Mouse (Mus musculus) intestine, embryonic 16.5 days (tissue): Measurements from ENCODE around the gene Fkbp10. TPM values are rescaled to one million over a fixed set of nuclear protein-coding genes. Genes with fewer than 3 reads are reported as not detected.

Source experiments
- ATAC-seq: fragments of 200-750 bp; cut with Nextera tagmentation; 2 replicates; pipeline ENCODE4 v1.8.0; 2017; ENCODE audit warnings: moderate TSS enrichment, moderate library complexity
- H3K27ac ChIP-seq: fragments of 300-500 bp; sonication (generic); 2 replicates; pipeline ENCODE4 v1.5.1; 2014; ENCODE audit warnings: mild to moderate bottlenecking, low read length
- H3K27me3 ChIP-seq: fragments of 300-500 bp; sonication (generic); replicated peaks from 2 replicates; pipeline ENCODE4 v1.6.1; 2014; ENCODE audit warnings: low read length, control low read depth, mixed read lengths; ENCODE audit not compliant: control insufficient read depth, insufficient read depth
- H3K36me3 ChIP-seq: fragments of 300-500 bp; sonication (generic); 2 replicates; pipeline ENCODE4 v1.6.1; 2014; ENCODE audit warnings: low read length, control low read depth; ENCODE audit not compliant: control insufficient read depth, insufficient read depth
- H3K4me1 ChIP-seq: fragments of 300-500 bp; sonication (generic); 2 replicates; pipeline ENCODE4 v1.6.1; 2014; ENCODE audit warnings: low read length, control low read depth, mixed read lengths; ENCODE audit not compliant: control insufficient read depth, insufficient read depth
- H3K4me2 ChIP-seq: fragments of 300-500 bp; sonication (generic); 2 replicates; pipeline ENCODE4 v1.6.1; 2014; ENCODE audit warnings: low read depth, low read length, control low read depth
- H3K4me3 ChIP-seq: fragments of 300-500 bp; sonication (generic); 2 replicates; pipeline ENCODE4 v1.5.1; 2014; ENCODE audit warnings: mild to moderate bottlenecking, low read length
- H3K9ac ChIP-seq: fragments of 300-500 bp; sonication (generic); 2 replicates; pipeline ENCODE4 v1.6.1; 2014; ENCODE audit warnings: low read depth, low read length
- H3K9me3 ChIP-seq: fragments of 300-500 bp; sonication (generic); 2 replicates; pipeline ENCODE4 v1.6.1; 2016; ENCODE audit warnings: low read length, control low read depth; ENCODE audit not compliant: control insufficient read depth
- WGBS: fragments of 180-500 bp; shearing (Covaris S2); extraction: QIAGEN DNeasy Blood & Tissue Kit; methylation state at CpG from one replicate; pipeline ENCODE4 v1.1.7; 2014; 5-methylcytosine and 5-hydroxymethylcytosine counted together
- polyA plus RNA-seq: library from polyadenylated mRNA; unstranded; fragments of >200 nt; fragmentation: Nextera tagmentation; extraction: Ambion mirVana; gene quantifications from 2 replicates; pipeline ENCODE4 v1.2.1, GENCODE M21; 2015

Fkbp10 gene
- polyA plus RNA-seq, 1 experiment from 2014 or later = 78.1 TPM

- no peaks in the 10 kb centered on the region for H3K9me3 ChIP-seq
- H3K4me3 ChIP-seq = peak within 1 kb of the TSS; percentile 75
- 82% methylated on average over 8 of the region's 8 CpGs for WGBS
- no peak within 1 kb of the TSS for H3K27ac ChIP-seq
- H3K36me3 ChIP-seq = peaks cover under 1% of the 10 kb centered on the region; the same call in 1 of the 2 replicates
- H3K4me1 ChIP-seq = peaks cover 11% of the 10 kb centered on the region
- peak within 1 kb of the TSS; percentile 79 for H3K4me2 ChIP-seq
- H3K9ac ChIP-seq = peak within 1 kb of the TSS; percentile 90
- ATAC-seq = no peak
- H3K27me3 ChIP-seq = no peaks in the 10 kb centered on the region
Observed at GRCm38 (mm10) chr11:100441797-100442196, 26.3 kb downstream of the Fkbp10 start, which contains the start of the genes Nt5c3b and Klhl10. Gene Nt5c3b, minus strand, starts transcription at chr11:100441808. Gene Klhl10, plus strand, starts transcription at chr11:100441917.

- Histone ChIP-seq H3K4me1 (peaks cover 11% of the 10 kb centered on the region), H3K9ac (no peak overlapping the region), H3K4me2 (no peak overlapping the region), H3K27me3 (no peaks in the 10 kb centered on the region), H3K4me3 (no peak overlapping the region), H3K9me3 (no peaks in the 10 kb centered on the region), H3K27ac (no peak overlapping the region), H3K36me3 (no peaks in the 10 kb centered on the region)
- no peak for ATAC-seq
- WGBS = 84% methylated on average over 6 of the region's 6 CpGs
Observed at GRCm38 (mm10) chr11:100442625-100443024, 27.1 kb downstream of the Fkbp10 start.

GRCm38 (mm10) chr11:100457247-100457646 lies 41.8 kb downstream of the Fkbp10 start:
- ATAC-seq = no peak
- Histone ChIP-seq H3K27ac (no peak overlapping the region), H3K36me3 (0 out of 2 replicates have a peak, but pooled peaks cover 6% of the 10 kb centered on the region), H3K9me3 (no peaks in the 10 kb centered on the region), H3K27me3 (no peaks in the 10 kb centered on the region), H3K4me1 (no peaks in the 10 kb centered on the region), H3K4me2 (no peak overlapping the region), H3K9ac (no peak overlapping the region), H3K4me3 (no peak overlapping the region)
- WGBS = 56% methylated on average over 4 of the region's 4 CpGs

GRCm38 (mm10) chr11:100457711-100458110 lies 42.2 kb downstream of the Fkbp10 start:
- peaks cover 7% of the 10 kb centered on the region; the same call in 1 of the 2 replicates for H3K36me3 ChIP-seq
- WGBS = 77% methylated on average over 5 of the region's 5 CpGs
- no peak overlapping the region for H3K9ac ChIP-seq
- no peaks in the 10 kb centered on the region for H3K9me3 ChIP-seq
- H3K4me3 ChIP-seq = no peak overlapping the region
- no peaks in the 10 kb centered on the region for H3K27me3 ChIP-seq
- H3K27ac ChIP-seq = no peak overlapping the region
- no peak overlapping the region for H3K4me2 ChIP-seq
- H3K4me1 ChIP-seq = no peaks in the 10 kb centered on the region
- ATAC-seq = no peak

- WGBS = 87% methylated on average over 10 of the region's 10 CpGs
- no peaks in the 10 kb centered on the region for H3K9me3 ChIP-seq
Observed at GRCm38 (mm10) chr11:100462699-100463098, 47.2 kb downstream of the Fkbp10 start.

GRCm38 (mm10) chr11:100465229-100465792 lies 49.8 kb downstream of the Fkbp10 start:
- no peak for ATAC-seq
- WGBS = 84% methylated on average over 1 of the region's 1 CpGs
- H3K27me3 ChIP-seq = no peaks in the 10 kb centered on the region

More at GRCm38 (mm10) chr11:100462699-100463098, 47.2 kb downstream of the Fkbp10 start:
- no peaks in the 10 kb centered on the region for H3K4me1 ChIP-seq
- H3K9ac ChIP-seq = no peak overlapping the region
- no peak overlapping the region for H3K4me2 ChIP-seq
- peaks cover 7% of the 10 kb centered on the region; the same call in 1 of the 2 replicates for H3K36me3 ChIP-seq
- no peak overlapping the region for H3K27ac ChIP-seq
- H3K27me3 ChIP-seq = no peaks in the 10 kb centered on the region
- no peak overlapping the region for H3K4me3 ChIP-seq
- ATAC-seq = no peak

DNA sequence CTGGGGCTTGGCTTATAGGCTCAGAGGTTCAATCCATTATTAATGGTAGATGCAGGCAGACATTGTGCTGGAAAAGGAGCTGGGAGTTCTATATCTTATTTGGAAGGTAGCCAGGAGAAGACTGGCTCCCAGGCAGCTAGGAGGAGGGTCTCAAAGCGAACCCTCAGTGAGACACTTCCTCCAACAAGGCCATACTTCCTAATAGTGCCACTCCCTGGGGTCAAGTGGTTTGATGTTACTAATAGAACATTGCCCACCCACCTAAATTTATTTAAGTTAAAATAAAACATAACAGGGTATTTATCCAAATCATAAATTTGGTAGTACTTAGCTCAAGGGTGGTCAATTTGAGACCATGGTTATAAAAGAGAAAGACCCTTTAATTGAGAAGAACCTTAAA lies 50.3 kb downstream of the Fkbp10 start:
- Histone ChIP-seq H3K4me1 (peaks cover 6% of the 10 kb centered on the region; the same call in 1 of the 2 replicates), H3K36me3 (peaks cover 7% of the 10 kb centered on the region; the same call in 1 of the 2 replicates), H3K9ac (no peak overlapping the region), H3K4me2 (no peak overlapping the region), H3K9me3 (no peaks in the 10 kb centered on the region), H3K4me3 (no peak overlapping the region), H3K27ac (no peak overlapping the region), H3K27me3 (no peaks in the 10 kb centered on the region)
- WGBS = 77% methylated on average over 1 of the region's 1 CpGs
- no peak for ATAC-seq

More at GRCm38 (mm10) chr11:100465229-100465792, 49.8 kb downstream of the Fkbp10 start:
- no peak overlapping the region for H3K27ac ChIP-seq
- H3K4me2 ChIP-seq = no peak overlapping the region
- H3K4me1 ChIP-seq = peaks cover under 1% of the 10 kb centered on the region; the same call in 1 of the 2 replicates
- H3K9ac ChIP-seq = no peak overlapping the region
- H3K9me3 ChIP-seq = no peaks in the 10 kb centered on the region
- H3K36me3 ChIP-seq = peaks cover 7% of the 10 kb centered on the region; the same call in 1 of the 2 replicates
- no peak overlapping the region for H3K4me3 ChIP-seq

DNA sequence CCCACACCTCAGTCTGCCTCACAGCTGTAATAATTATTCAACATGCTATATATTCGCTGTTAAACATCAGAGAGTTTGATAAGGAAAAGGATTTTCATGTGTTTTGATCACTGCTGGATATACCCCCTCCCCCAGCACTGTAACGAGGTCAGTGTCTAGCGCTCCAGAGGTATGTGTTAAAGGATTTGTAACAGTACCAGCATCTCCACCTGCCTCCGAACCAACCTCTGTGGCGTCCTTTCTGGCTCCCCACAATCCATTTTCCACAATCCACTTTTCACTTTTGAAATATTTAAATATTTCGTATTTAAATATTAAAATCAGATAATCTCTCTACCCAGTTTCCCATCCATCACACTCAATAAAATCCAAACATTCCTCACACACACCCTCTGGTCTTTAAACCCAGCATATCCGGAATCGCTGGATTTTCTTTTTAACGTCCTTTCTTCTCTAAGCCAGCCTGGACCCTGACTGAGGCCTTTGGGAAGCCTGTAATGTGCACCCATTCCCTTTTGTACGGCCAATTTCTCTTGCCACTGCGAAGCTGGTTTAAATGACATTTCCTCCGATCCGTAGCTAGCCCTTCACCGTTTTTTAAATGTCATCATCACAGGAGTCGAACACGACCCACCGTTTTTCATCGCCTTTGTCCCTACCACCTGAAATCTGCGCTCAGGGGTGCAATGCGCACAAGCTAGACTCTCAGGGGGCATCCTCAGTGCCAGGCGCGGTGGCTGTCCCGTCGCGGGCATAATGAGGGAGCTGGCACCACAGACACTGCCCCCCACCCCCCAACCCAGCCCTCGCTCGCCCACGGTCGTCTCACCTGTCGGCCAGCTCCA lies 56.1 kb downstream of the Fkbp10 start:
- H3K27ac ChIP-seq = peak overlapping the region; percentile 66; the same call in 1 of the 2 replicates
- WGBS = 3% methylated on average over 30 of the region's 30 CpGs

More for the DNA sequence above, 56.1 kb downstream of the Fkbp10 start:
- peak overlapping the region; percentile 98 for H3K4me3 ChIP-seq
- H3K4me2 ChIP-seq = peak overlapping the region; percentile 92
- peaks cover 9% of the 10 kb centered on the region; the same call in 1 of the 2 replicates for H3K4me1 ChIP-seq
- no peaks in the 10 kb centered on the region for H3K9me3 ChIP-seq
- ATAC-seq = no peak
- peak overlapping the region; percentile 95 for H3K9ac ChIP-seq
- H3K27me3 ChIP-seq = no peaks in the 10 kb centered on the region
- H3K36me3 ChIP-seq = no peaks in the 10 kb centered on the region
